Mouse (Mus musculus) layer of hippocampus, adult 9-11 months (tissue): Measurements from ENCODE around the gene Cnot1.

ENCODE experiments used
- DNase-seq: peaks from one replicate; pipeline ENCODE4 v3.0.0; 2022

Gene Cnot1

GRCm38 (mm10) chr8:95716546-95717335 lies 90.5 kb downstream of the Cnot1 start:
- DNase-seq: no peak

- DNase-seq: peak; percentile 84
These were observed 91.4 kb downstream of the Cnot1 start, which contains the start of gene Setd6 for GRCm38 (mm10) chr8:95715676-95716531. Gene Setd6, plus strand, starts transcription at chr8:95715881.

- no peak for DNase-seq
These were observed 92.3 kb downstream of the Cnot1 start for GRCm38 (mm10) chr8:95714837-95715413.

- DNase-seq: no peak
These were observed 92.9 kb downstream of the Cnot1 start for GRCm38 (mm10) chr8:95714367-95714766.

- peak; percentile 76 for DNase-seq
These were observed 93.9 kb downstream of the Cnot1 start for GRCm38 (mm10) chr8:95713100-95714010.

GRCm38 (mm10) chr8:95712395-95712794 lies 94.9 kb downstream of the Cnot1 start:
- no peak for DNase-seq

GRCm38 (mm10) chr8:95711029-95711428 lies 96.2 kb downstream of the Cnot1 start:
- DNase-seq: no peak

GRCm38 (mm10) chr8:95709579-95709978 lies 97.7 kb downstream of the Cnot1 start:
- peak; percentile 2 for DNase-seq

GRCm38 (mm10) chr8:95704538-95704937 lies 102.7 kb downstream of the Cnot1 start:
- no peak for DNase-seq

- peak; percentile 87 for DNase-seq
These were observed 103.6 kb downstream of the Cnot1 start for GRCm38 (mm10) chr8:95703461-95704260.

GRCm38 (mm10) chr8:95702480-95703446 lies 104.5 kb downstream of the Cnot1 start:
- DNase-seq: peak; percentile 96

- DNase-seq: no peak
These were observed 105.5 kb downstream of the Cnot1 start for GRCm38 (mm10) chr8:95701809-95702208.

GRCm38 (mm10) chr8:95700282-95700681 lies 107.0 kb downstream of the Cnot1 start:
- DNase-seq: peak; percentile 89

- DNase-seq: no peak
These were observed 109.1 kb downstream of the Cnot1 start for GRCm38 (mm10) chr8:95698179-95698578.

- DNase-seq: peak; percentile 74
These were observed 110.1 kb downstream of the Cnot1 start for GRCm38 (mm10) chr8:95697128-95697527.

GRCm38 (mm10) chr8:95696661-95697060 lies 110.6 kb downstream of the Cnot1 start:
- no peak for DNase-seq

- DNase-seq: peak; percentile 83
These were observed 112.6 kb downstream of the Cnot1 start for GRCm38 (mm10) chr8:95694631-95695030.

GRCm38 (mm10) chr8:95690929-95691541 lies 116.2 kb downstream of the Cnot1 start:
- no peak for DNase-seq

GRCm38 (mm10) chr8:95688073-95688672 lies 119.1 kb downstream of the Cnot1 start:
- peak; percentile 65 for DNase-seq
